Mouse (Mus musculus) spleen, postnatal 14 days (tissue): ENCODE data around the gene Mtx2.

Experiments used
- DNase-seq, 2 experiments: peaks; one replicate each; pipeline ENCODE4 v3.0.0; 2021 to 2022; ENCODE audit warnings: low spot score in 2 of 2

The Mtx2 gene

DNA sequence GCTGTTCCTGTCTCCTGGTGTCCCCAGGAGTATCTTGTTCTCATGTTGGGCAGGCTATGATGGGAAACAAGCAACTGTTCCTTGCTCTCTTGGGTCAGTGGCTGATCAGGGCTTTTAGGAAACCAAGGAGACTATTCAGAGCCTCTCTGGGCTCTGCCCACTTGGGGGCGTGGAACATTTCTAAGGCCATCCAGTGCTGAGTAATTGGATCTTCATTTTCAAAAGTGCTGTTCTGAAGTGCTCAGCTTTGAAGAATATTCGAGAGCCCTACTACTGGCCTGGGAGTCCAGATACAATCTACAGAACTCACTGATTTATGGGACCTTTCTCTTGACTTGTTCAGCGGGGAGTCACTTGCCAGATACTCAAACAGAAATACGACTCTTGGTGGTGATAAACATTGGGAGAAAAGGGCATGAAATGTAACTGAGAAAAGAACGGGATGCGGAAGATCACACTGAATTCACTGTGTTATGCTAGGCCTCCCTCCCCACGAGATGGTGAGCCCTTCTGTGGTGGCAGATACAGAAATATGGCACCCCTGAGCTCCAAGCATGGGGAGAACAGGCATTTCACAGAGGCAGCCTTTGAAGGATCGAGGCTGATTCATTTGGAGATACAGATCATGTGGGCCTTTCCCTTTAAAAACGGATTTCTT is 92.4 kb downstream of the Mtx2 start:
- no peak for DNase-seq

DNA sequence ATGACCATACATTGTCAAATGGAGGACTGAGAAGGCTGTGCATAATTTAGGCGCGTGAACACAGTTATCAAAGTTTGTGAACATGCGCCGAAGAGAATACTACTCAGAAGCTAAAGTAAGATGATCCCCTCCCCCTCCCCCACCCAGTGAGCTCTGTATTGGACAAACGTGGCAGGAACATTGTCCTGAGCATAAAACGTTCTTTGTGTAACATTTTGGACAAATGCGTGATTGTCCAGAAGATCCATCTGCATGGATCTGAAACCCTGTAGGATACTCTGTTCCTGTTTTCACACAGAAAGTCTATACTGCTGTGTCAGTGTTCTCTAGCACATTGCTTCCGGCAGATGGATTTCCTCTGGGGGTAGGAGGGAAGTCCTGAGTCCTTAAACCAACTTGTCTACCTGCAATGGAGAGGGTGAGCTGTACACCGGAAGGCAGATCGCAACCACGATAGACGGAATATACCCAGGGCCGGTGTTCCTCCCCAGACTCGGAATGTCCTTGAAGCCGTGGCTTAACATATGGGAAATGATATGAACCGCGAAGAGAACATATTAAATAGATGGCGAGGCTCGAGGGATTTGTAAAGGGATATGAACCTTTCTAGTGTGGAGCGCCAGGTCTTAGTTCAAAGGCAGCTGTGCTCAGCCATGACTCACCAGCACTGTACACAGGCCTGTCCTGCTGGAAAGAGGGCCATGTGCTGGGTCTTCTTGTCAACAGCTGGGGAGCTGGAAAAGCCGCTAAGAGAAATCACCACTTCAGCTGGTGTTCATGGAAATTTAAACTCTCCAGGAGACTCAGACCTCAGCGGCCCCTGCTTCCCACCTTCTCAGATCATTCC is 100.6 kb downstream of the Mtx2 start:
- no peak for DNase-seq
